Mouse (Mus musculus) bone marrow, adult 2 months (tissue): ENCODE measurements at regions not wholly inside any gene's neighbourhood (a gene's known extent, or its start where the extent isn't known, plus 50 kb on each side); places are given as distances from the start of the nearest gene placed in this dataset.

Experiments
- CTCF ChIP-seq: fragments of 200-500 bp; IDR thresholded peaks from 2 replicates; pipeline ENCODE4 v1.5.1; 2011; ENCODE audit warnings: low read length, control low read depth; ENCODE audit not compliant: control insufficient read depth, insufficient read depth
- POLR2A ChIP-seq: fragments of 200-500 bp; IDR thresholded peaks from 2 replicates; pipeline ENCODE4 v1.6.1; 2011; ENCODE audit warnings: low read depth, mild to moderate bottlenecking, control low read depth, low read length, borderline replicate concordance; ENCODE audit not compliant: control insufficient read depth

DNA sequence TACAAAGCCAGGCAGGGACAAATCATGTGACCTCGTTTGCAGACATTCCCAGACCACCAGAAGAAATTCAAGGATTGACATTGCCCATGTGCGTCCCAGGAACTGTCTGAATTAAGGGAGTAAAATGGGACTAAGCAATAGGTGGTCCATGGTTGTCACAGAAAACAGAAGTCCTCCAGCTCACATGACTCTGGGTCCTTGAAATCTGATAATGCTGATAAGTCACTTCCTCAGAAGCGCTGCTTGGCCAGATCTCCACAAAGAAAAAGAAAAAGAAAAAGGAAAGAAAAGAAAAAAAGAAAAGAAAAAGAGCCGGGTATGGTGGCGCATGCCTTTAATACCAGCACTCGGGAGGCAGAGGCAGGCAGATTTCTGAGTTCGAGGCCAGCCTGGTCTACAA lies 105.3 kb upstream of the Spata13 start:
- no peak for TF ChIP-seq POLR2A
- no peak for TF ChIP-seq CTCF
